Mouse (Mus musculus) thymus, postnatal 36 days (tissue): ENCODE data around the gene Syt1.

Experiments used
- DNase-seq, 2 experiments: peaks; one replicate each; pipeline ENCODE4 v3.0.0; 2022; ENCODE audit warnings: mixed read lengths in 2 of 2

Syt1 gene

GRCm38 (mm10) chr10:108504925-108505324 is 505.9 kb downstream of the Syt1 start:
- DNase-seq = no peak

DNA sequence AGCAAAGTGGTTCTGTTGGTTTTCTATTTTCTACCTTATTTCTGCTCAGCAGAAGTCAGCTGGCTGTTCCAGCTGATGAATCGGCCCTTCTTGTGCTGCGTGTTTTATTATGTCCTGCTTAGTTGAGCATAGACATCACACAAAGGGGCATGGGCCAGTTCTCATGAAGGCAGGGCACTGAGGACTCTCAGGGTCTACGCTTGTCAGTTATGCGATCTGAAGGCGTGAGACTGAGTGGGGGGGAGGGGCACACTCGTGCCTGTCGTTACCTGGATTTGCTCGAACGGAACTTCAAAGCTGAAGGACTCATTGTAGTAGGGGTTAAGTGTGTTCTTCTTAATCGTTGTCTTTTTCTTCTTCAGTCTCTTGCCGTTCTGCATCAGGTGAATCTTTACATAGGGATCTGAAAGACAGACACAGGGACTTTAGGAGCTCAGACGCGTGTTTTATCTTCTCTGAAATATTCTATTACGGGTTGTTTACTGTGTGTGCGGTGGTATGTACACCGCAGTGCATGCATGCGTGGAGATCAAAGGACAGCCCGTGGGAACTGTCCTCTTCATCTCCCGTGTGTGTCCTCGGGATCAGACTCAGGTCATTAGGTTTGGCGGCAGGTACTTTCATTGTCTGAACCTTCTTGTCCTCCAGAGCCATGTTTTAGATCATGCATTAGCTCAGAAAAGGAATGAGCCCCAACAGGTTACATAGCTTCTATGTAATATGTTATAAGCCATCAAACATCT is 506.5 kb downstream of the Syt1 start:
- DNase-seq = no peak

GRCm38 (mm10) chr10:108490231-108490630 is 520.6 kb downstream of the Syt1 start:
- no peak for DNase-seq

- no peak for DNase-seq
Measured at GRCm38 (mm10) chr10:108483991-108484390, 526.8 kb downstream of the Syt1 start.

DNA sequence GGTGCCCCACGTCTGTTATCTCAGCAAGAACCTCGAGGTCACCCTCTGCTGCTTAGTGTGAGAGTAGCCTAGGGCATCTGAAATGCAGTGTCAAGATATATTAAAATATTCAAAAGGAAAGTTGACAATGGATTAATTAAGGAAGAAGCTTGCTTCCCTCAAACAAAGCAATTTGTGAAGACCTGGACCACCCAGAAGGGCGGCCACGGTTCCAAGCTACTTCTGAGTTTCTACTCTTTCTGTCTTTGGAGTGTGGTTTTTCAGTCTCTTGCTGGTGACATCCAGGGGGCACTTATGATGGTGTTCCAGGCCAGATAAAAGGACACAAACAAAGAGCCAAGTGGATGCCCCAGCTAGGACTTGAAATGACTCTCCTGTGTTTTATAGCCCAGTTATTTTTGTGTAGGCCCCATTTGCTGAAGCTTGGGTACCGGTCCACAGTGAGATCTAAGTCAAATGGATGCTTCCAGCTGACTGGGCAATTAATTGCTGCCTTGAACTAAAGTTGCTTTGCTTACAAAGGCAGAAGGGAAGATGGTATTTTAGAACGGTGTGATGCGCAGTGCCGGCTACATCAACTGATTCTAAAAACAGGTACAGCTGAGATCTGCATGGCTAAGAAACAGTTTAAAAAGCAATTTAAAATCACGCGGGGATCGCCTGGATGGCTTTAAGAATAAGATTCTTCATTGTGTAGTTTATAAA is 530.5 kb downstream of the Syt1 start:
- no peak for DNase-seq

- no peak for DNase-seq
Measured at GRCm38 (mm10) chr10:108470319-108470955, 540.3 kb downstream of the Syt1 start.

DNA sequence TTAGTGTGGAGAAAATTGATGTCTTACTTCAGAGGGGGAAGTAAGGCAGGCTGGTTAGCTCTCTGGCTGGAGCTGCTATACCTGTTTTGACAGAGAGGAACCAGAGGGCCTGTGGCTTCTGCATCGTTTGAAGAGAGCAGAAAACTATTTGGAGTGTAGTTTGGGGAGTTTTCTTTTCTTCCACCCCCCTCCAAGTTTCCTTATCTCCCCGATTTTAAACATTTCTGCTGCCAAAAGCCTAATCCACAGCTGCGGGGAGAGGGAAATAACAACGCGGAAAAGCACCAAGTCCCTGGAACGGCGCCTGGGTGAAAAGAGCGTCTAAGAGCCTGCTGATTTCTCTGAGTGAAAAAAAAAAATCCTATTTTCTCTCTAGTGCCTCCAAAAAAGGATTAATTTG is 544.2 kb downstream of the Syt1 start:
- DNase-seq = no peak

- no peak for DNase-seq
Measured at GRCm38 (mm10) chr10:108461862-108462261, 548.9 kb downstream of the Syt1 start.

- no peak for DNase-seq
Measured at GRCm38 (mm10) chr10:108457054-108457453, 553.7 kb downstream of the Syt1 start.

GRCm38 (mm10) chr10:108455883-108456282 is 554.9 kb downstream of the Syt1 start:
- no peak for DNase-seq

- DNase-seq = no peak
Measured at GRCm38 (mm10) chr10:108455204-108455603, 555.6 kb downstream of the Syt1 start.

- DNase-seq = no peak
Measured at GRCm38 (mm10) chr10:108454691-108455117, 556.1 kb downstream of the Syt1 start.

DNA sequence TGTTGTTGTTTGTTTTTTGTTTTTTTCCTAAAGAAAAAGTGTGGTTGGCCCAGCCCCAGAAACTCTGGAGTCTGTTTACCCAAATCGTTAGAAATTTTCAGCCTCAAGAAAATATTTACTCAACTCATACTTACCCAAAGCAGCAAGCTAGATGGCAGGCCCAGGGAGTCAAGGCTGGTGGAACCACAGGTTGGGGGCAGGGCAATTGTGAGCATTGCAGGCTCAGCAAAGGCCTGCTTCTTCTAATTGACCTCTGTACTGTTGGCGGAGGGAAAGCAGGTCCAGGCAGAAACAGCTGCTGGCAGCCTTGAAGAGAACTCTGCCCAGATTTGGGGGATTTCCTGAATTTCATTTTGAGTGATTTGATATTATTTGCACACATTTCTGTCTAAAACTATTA is 557.2 kb downstream of the Syt1 start:
- no peak for DNase-seq

DNA sequence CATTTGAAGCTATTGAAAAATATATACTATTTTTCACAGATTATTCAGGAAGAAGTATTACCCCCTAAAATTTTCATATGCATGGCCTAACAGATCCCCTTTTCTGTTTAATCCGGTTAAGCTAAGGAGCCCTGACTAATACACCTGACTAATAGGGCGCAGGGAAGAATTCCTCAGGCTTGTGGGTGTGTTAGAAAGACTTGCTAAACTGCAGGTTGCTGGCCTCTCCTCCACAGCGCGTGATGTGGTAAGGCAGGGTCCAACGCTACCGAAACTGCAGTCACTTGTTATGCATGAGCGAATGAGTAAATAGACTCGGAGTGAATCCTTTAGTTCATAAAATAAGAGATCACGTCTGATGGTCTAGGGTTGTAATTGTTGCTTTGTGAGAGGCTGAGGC is 558.4 kb downstream of the Syt1 start:
- DNase-seq = no peak

- DNase-seq = no peak
Measured at GRCm38 (mm10) chr10:108451516-108451915, 559.3 kb downstream of the Syt1 start.

DNA sequence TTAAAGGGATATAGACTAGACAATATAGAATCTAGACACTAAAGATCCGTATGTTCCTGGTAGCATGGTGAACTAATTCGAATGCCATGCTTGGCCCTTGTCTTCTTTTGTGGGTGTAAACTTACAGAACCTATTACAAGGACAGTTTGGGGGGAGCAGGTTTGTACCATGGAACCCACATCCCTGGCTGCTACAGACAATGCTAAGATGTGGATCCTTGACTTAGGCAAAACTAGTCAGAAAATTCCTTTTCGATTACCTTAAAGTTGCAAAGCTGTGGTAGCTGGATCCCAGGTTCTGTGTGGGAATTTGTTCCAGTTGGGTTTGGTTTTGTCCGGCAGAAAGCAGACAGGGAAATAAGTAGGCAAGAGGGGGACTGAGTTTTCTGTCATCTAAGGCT is 560.4 kb downstream of the Syt1 start:
- no peak for DNase-seq

- no peak for DNase-seq
Measured at GRCm38 (mm10) chr10:108448421-108448820, 562.4 kb downstream of the Syt1 start.
